Mouse (Mus musculus) heart, postnatal 0 days (tissue): ENCODE measurements around the gene Foxl1.

ENCODE experiments used
- CTCF ChIP-seq: IDR thresholded peaks from 2 replicates; pipeline ENCODE4 v1.5.1; 2016; ENCODE audit warnings: antibody characterized with exemption, control low read depth, low read depth
- EP300 ChIP-seq: IDR thresholded peaks from 2 replicates; pipeline ENCODE4 v1.6.1; 2016; ENCODE audit warnings: antibody characterized with exemption, low read depth

GRCm38 (mm10) chr8:121175540-121176090 is 47.9 kb downstream of the Foxl1 start:
- TF ChIP-seq CTCF (no peak), EP300 (no peak)
